Mouse (Mus musculus) heart, postnatal 0 days (tissue): Measurements from ENCODE around the gene Tmem156.

Experiments
- CTCF ChIP-seq: IDR thresholded peaks from 2 replicates; pipeline ENCODE4 v1.5.1; 2016; ENCODE audit warnings: antibody characterized with exemption, control low read depth, low read depth
- EP300 ChIP-seq: IDR thresholded peaks from 2 replicates; pipeline ENCODE4 v1.6.1; 2016; ENCODE audit warnings: antibody characterized with exemption, low read depth

- no peak for TF ChIP-seq CTCF
- TF ChIP-seq EP300: no peak
Observed at GRCm38 (mm10) chr5:65028019-65028418, 63.9 kb downstream of the Tmem156 start.
